Mouse (Mus musculus) limb, embryonic 14.5 days (tissue): ENCODE measurements around the gene Ddx21. TPM values are rescaled to one million over a fixed set of nuclear protein-coding genes. Genes with fewer than 3 reads are reported as not detected.

ENCODE experiments used
- ATAC-seq: fragments of 200-750 bp; cut with Nextera tagmentation; 2 replicates; pipeline ENCODE4 v1.8.0; 2017; ENCODE audit warnings: low read depth, moderate number of reproducible peaks, moderate TSS enrichment; ENCODE audit not compliant: low FRiP score
- DNase-seq: peaks from one replicate; pipeline ENCODE4 v3.0.0-alpha.2; 2015; ENCODE audit warnings: low spot score
- H3K27ac ChIP-seq: fragments of 300-500 bp; sonication (generic); replicated peaks from 2 replicates; pipeline ENCODE4 v1.5.1; 2014; ENCODE audit warnings: low read depth, mild to moderate bottlenecking, low read length, moderate library complexity, mixed read lengths
- H3K27me3 ChIP-seq: fragments of 300-500 bp; sonication (generic); 2 replicates; pipeline ENCODE4 v1.6.1; 2014; ENCODE audit warnings: low read length, mixed read lengths; ENCODE audit not compliant: control insufficient read depth, insufficient read depth
- H3K36me3 ChIP-seq: fragments of 300-500 bp; sonication (generic); 2 replicates; pipeline ENCODE4 v1.6.1; 2014; ENCODE audit warnings: mild to moderate bottlenecking, low read length, moderate library complexity, mixed read lengths; ENCODE audit not compliant: control insufficient read depth, insufficient read depth
- H3K4me1 ChIP-seq: fragments of 300-500 bp; sonication (generic); 2 replicates; pipeline ENCODE4 v1.6.1; 2014; ENCODE audit warnings: antibody characterized with exemption, low read length, mixed read lengths; ENCODE audit not compliant: control insufficient read depth, insufficient read depth
- H3K4me2 ChIP-seq: fragments of 300-500 bp; sonication (generic); replicated peaks from 2 replicates; pipeline ENCODE4 v1.6.1; 2014; ENCODE audit warnings: low read depth, mild to moderate bottlenecking, low read length, moderate library complexity; ENCODE audit not compliant: severe bottlenecking
- H3K4me3 ChIP-seq: fragments of 300-500 bp; sonication (generic); replicated peaks from 2 replicates; pipeline ENCODE4 v1.5.1; 2014; ENCODE audit warnings: low read length
- H3K9ac ChIP-seq: fragments of 300-500 bp; sonication (generic); 2 replicates; pipeline ENCODE4 v1.6.1; 2014; ENCODE audit warnings: mild to moderate bottlenecking, low read depth, low read length, moderate library complexity; ENCODE audit not compliant: severe bottlenecking
- H3K9me3 ChIP-seq: fragments of 300-500 bp; sonication (generic); 2 replicates; pipeline ENCODE4 v1.6.1; 2016; ENCODE audit warnings: low read length; ENCODE audit not compliant: control insufficient read depth
- POLR2A ChIP-seq: fragments of 200-500 bp; IDR thresholded peaks from 2 replicates; pipeline ENCODE4 v1.8.0; 2012; ENCODE audit warnings: inconsistent platforms, mild to moderate bottlenecking, moderate library complexity, borderline replicate concordance; ENCODE audit not compliant: insufficient read depth, insufficient read length; ENCODE audit errors: extremely low read depth
- WGBS: fragments of 180-500 bp; shearing (Covaris S2); extraction: QIAGEN DNeasy Blood & Tissue Kit; methylation state at CpG from one replicate; pipeline ENCODE4 v1.1.7; 2014; 5-methylcytosine and 5-hydroxymethylcytosine counted together
- polyA plus RNA-seq, 2 experiments: library from polyadenylated mRNA; depleted of rRNA in 1 of 2; stranded (reverse) in 1 of 2; unstranded in 1 of 2; fragments of >200 nt; fragmentation: Nextera tagmentation in 1 of 2; extraction: Ambion mirVana in 1 of 2; gene quantifications; 2 replicates each; pipeline versions ENCODE4 v1.2.1 to v1.2.3; 2012 to 2014

Gene Ddx21
- polyA plus RNA-seq, 2 experiments = 26.0 to 43.5 TPM

- no peaks in the 10 kb centered on the region for H3K27me3 ChIP-seq
- H3K4me3 ChIP-seq = no peak overlapping the region
- H3K9ac ChIP-seq = no peak overlapping the region
- WGBS = 89% methylated on average over 1 of the region's 1 CpGs
- H3K36me3 ChIP-seq = peaks cover 54% of the 10 kb centered on the region
- no peaks in the 10 kb centered on the region for H3K9me3 ChIP-seq
- H3K4me2 ChIP-seq = no peak overlapping the region
- ATAC-seq (no peak), DNase-seq (no peak)
- H3K27ac ChIP-seq = no peak overlapping the region
- no peak for TF ChIP-seq POLR2A
- no peaks in the 10 kb centered on the region for H3K4me1 ChIP-seq
Observed at GRCm38 (mm10) chr10:62557736-62558135, 44.3 kb downstream of the Ddx21 start.

- Histone ChIP-seq H3K9me3 (no peaks in the 10 kb centered on the region), H3K4me1 (no peaks in the 10 kb centered on the region), H3K9ac (no peak overlapping the region), H3K36me3 (peaks cover 42% of the 10 kb centered on the region), H3K27me3 (no peaks in the 10 kb centered on the region), H3K4me3 (no peak overlapping the region), H3K27ac (no peak overlapping the region), H3K4me2 (no peak overlapping the region)
- TF ChIP-seq POLR2A = no peak
- DNase-seq (no peak), ATAC-seq (no peak)
- 90% methylated on average over 6 of the region's 6 CpGs for WGBS
Observed at GRCm38 (mm10) chr10:62556558-62556901, 45.6 kb downstream of the Ddx21 start.

- ATAC-seq (no peak), DNase-seq (no peak)
- Histone ChIP-seq H3K9me3 (no peaks in the 10 kb centered on the region), H3K4me3 (no peak overlapping the region), H3K4me2 (no peak overlapping the region), H3K4me1 (no peaks in the 10 kb centered on the region), H3K9ac (no peak overlapping the region), H3K27me3 (no peaks in the 10 kb centered on the region), H3K36me3 (peaks cover 38% of the 10 kb centered on the region), H3K27ac (no peak overlapping the region)
- 76% methylated on average over 11 of the region's 11 CpGs for WGBS
- TF ChIP-seq POLR2A = no peak
Observed at GRCm38 (mm10) chr10:62555705-62556557, 46.1 kb downstream of the Ddx21 start.

- 81% methylated on average over 12 of the region's 12 CpGs for WGBS
- peaks cover 15% of the 10 kb centered on the region for H3K36me3 ChIP-seq
- no peaks in the 10 kb centered on the region for H3K27me3 ChIP-seq
- ATAC-seq (no peak), DNase-seq (no peak)
- H3K4me3 ChIP-seq = no peak overlapping the region
- no peak overlapping the region for H3K27ac ChIP-seq
- no peaks in the 10 kb centered on the region for H3K9me3 ChIP-seq
- TF ChIP-seq POLR2A = no peak
- no peak overlapping the region for H3K4me2 ChIP-seq
- H3K4me1 ChIP-seq = no peaks in the 10 kb centered on the region
- no peak overlapping the region for H3K9ac ChIP-seq
Observed at GRCm38 (mm10) chr10:62553611-62554091, 48.4 kb downstream of the Ddx21 start.

GRCm38 (mm10) chr10:62550787-62551300 lies 51.2 kb downstream of the Ddx21 start:
- Histone ChIP-seq H3K4me3 (no peak overlapping the region), H3K36me3 (peaks cover 3% of the 10 kb centered on the region; the same call in 1 of the 2 replicates), H3K27me3 (no peaks in the 10 kb centered on the region), H3K4me1 (no peaks in the 10 kb centered on the region), H3K9ac (no peak overlapping the region), H3K4me2 (no peak overlapping the region), H3K9me3 (no peaks in the 10 kb centered on the region), H3K27ac (no peak overlapping the region)
- no peak for ATAC-seq
- TF ChIP-seq POLR2A = no peak
- DNase-seq = no peak
- WGBS = 83% methylated on average over 7 of the region's 7 CpGs
